Mouse (Mus musculus) layer of hippocampus, adult 9-10 months (tissue): ENCODE data around the gene Cd93.

Experiments used
- DNase-seq: peaks from one replicate; pipeline ENCODE4 v3.0.0; 2022; ENCODE audit warnings: low spot score

Cd93 gene

DNA sequence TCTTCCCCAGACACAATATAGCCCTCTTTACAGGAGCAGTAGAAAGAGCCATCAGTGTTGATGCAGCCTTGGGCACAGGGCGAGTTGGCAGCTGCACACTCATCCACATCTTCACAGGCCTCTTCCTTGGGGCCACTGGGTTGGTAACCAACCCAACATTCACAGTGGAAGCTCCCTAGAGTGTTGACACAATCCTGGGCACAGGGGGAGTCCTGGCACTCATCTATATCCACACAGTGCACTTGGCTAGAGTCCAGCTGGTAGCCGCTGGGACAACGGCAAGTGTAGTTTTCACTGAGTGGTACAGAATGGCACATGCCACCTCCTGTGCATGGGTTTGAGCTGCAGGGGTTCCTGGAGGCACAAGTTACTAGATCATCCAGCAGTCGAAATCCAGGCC, 1.2 kb downstream of the Cd93 start:
- no peak for DNase-seq

DNA sequence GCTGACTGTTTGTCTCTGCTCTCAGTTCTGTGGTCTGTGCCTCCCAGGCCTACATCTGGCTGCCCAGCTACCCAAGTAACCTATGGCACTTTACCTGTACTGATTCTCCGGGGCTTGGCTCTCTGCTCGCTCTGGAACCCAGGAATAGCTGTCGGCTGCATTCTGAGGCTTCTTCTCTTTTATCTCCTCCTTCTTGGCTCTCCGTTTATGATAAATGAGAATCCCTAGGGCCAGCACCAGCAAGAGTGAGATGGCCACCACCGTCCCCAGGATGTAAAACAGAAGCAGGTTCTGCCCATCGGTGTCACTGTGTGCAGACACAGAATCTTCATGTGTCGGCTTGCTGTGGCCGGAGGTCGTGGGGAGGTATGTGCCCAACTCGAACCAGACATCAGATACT, 1.9 kb downstream of the Cd93 start:
- no peak for DNase-seq

DNA sequence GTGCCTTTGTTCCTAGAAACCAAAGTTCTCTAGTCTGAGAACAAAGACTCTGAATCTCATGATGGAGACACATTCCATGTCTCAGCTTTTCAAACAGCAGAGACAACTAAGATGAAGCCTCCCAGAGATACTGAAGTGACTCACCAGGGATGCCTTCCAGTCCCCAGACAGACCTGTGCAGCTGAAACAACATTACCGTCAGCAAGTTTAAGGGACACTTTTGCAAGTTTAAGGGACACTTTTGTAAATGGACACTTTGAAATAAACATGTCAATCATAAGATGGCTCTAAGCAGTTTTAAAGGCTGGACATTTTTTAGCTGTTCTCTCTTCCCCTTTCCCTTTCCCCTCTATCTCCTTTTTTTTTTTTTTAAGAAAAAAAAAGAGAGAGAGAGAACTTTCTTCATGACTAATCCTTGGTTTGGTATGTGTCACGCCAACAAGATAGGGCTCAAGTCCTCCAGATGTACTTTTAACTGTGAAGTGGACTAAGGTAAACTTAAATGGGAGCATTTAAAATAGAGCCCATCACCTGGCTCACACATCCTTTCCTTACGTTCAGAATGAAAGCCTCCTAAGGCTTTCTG, 3.6 kb downstream of the Cd93 start:
- no peak for DNase-seq

DNA sequence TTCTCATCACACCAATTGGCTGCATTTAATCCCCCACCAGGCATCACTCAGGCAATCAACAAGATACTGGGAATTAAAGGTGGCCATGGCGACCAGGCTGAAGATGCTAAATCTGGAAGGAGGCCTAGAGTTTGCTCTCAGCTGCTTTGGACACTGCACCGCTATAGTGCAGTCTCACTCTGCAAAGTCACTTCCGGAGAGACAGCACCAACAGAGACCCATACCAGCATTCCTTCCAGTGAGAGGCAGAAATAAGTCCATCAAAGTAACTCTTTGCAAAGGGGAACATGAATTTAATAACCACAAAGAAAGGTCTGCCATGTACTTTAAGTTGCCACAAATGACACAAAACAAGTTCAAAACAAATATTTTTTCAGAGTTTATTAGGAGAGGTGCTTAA, 7.1 kb downstream of the Cd93 start:
- DNase-seq, result no peak

DNA sequence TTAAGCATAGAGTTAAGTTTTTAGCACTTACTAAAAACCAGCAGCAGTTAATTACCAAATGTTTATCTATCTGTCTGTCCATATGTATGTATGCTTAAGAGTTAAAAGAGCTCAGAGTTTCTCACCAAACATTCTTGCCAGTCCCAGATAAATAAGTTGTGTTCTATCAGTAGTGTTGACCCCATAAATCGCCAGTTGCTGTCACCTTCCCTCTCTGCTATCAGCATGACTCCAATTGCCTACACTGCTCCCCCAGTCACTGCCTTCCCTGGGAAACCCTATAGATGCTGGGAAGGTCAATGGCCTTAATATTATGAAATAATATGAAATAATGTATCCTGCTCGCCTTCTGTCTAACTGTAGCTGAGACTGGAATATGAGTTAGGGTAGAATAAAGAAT, 11.0 kb downstream of the Cd93 start:
- DNase-seq, result no peak

DNA sequence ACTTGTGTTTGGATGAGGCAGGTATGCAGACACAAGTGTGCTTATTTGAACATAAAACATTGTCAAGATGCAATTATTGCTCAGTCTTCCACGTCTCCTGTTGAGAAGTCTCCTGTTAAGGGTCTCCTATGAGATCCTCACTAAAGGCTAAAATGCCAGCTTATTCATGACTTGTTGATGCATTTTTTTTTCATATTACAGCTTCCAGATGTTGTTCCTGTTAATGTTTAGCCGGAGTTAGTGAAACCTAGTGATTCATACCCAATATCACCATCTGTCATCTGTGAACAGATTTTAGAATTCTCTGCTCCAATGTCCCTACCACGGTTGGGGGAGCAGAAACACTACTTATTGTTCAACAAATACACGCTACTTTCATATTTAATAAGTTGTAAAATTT, 12.4 kb downstream of the Cd93 start:
- peak; percentile 26 for DNase-seq

DNA sequence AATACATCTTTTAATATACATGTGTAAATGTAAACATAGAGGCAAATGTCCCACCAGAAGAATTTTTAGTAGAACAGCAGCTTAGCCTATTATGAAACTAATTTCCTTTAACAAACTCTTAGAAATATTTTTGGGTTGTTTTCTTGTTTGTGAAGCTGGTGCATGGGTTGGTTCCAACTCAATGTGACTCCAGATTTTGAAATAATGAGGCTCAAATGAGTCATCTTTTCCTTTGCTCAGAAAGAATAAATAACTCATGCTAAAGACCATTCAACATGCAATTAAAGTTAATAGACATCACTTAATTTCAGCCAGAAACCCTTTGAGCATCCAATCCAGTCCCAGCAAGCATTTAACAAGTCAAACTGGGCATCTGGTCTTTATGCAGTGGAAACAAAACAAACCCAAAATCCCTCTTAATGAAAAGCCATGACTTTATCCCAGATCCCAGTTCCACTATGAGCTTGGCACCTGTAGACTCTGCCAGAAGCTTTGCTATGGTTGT, 14.3 kb downstream of the Cd93 start:
- DNase-seq, result no peak

DNA sequence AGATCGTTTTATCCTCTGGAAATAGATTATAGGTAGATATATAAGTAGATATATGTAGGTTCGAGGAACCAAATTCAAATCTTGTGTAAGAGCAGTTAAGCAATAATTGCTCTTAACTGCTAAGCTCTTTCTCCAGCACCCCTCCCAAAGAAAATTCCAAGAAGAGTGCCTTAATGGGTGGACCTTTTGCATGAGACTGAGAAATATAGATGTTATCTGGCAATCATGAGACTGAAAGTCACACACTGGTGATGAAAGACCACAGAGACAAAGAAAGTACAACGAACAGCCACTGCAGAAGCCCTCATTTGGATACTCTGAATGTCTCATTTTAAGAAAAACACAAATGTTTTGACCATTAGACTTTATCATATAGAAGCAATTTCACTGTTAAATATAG, 14.8 kb downstream of the Cd93 start:
- no peak for DNase-seq

DNA sequence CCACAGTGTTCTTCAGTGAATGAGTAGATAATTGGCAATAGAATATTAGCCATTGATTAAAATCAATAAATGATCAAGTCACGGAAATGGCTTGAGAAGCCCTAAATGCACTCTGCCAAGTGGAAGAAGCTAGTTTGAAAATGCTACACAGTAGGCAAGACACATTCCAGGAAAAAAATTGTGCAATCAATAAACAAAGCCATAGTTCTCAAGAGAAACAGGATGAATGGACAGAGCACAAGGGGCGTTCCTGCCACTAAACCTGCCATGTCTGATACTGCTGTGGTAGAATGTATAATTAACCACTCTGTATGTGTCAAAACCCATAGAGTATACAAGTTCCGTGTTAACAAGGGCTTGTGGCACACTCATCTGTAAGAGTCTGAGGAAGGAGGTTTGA, 15.8 kb downstream of the Cd93 start:
- DNase-seq, result no peak

DNA sequence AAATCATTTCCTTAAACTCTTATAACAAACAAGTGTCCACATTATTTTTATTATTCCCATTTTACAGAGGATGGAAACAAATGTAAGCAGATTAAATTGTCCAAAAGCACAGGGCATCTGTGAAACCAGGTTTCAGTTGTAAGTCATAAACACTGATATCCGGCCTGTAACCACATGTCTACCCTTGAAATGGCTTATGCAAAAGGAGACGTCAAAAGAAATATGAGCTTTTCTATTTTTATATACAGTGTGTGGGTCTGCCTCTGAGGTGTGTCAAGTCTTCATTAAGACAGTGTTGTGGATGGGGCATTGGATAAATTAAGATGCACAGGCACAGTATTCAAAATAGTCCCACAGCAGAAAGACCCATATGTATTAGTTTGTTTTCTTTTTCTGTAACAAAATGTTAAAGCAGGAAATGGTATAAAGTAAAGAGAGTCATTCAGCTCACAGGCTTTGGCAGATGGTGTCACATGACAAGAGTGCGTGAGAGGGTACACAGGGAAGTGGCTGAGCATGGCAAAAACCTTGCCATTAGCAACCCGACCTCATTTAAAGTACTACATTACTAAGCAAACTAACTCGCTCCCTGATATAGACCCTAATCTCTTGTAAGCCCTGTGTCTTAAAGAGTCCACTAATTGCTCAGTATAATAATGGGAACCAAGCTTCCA, 17.5 kb downstream of the Cd93 start:
- DNase-seq, result no peak

DNA sequence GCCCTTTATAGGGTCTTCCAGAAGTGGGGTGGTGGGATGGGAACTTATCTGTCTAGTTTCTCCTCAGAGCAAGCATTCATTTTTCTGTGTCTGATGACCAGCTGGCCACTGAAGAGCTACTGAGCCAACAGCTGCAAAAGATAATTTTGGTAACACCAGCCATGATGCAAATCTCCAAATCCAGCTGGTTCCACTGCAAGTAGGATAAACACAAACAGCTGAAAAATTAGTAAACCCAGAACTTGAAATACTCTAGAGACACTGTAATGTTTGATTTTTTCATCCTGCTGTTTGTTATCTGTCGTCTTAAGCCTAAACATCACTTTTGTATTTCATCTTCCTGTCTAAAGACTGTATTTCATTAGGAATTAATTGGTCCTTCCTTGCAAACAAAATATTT, 21.7 kb downstream of the Cd93 start:
- DNase-seq, result no peak

DNA sequence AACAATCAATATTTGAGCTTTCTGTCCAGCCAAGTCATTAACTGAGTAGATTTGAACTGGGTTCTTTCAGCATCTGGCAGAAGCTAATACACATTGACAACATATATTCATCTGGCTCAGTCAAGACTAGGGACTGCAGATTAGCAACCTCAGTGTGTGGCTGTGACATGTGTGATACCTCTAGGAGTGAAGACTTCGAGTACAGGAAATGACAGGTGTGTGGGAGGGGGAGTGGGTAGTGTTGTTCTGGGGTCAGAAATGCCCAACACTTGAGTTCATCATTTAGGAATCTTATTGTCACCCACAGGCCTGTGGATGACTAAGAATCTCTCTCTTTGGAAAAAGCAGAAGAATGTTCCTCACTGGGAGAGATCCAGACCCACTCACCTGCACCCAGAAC, 22.3 kb downstream of the Cd93 start:
- DNase-seq, result no peak

DNA sequence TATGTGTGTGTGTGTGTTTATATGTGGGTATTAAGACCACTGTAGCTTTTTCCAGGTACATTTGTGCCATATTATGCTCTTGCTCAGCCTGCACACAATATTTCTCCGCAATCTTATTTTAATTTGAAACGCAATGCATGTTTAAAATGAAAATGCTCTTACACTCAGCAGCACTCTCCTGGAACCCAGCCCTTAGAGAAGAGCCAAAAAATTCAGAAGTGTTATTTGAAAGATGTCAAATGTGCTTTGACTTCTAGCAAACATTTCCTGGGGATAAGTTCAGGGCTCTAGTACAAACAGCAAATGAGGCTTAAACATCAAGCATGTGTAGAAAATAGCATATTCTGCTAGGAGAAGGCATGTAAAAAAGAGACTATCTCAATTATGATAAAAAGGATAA, 23.6 kb downstream of the Cd93 start:
- no peak for DNase-seq

DNA sequence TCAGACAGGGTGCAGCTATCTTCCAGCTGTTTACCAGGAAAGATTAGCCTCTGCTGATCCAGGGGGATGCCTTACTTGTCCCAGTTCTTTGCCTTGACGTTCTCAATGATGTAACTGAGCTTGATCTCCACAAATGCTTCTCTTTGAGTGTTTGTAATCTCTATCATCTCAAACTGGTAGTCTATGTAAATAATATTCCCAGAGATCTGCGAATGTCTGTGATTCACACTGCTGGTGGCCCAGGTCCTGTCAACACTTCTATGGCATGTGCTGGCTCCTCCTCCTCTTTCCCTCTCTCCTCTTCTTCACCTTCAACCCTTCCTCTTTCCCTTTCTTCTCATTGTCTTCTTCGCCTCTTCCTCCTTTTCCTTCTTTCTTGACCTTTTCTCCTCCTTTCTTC, 24.2 kb downstream of the Cd93 start:
- no peak for DNase-seq

DNA sequence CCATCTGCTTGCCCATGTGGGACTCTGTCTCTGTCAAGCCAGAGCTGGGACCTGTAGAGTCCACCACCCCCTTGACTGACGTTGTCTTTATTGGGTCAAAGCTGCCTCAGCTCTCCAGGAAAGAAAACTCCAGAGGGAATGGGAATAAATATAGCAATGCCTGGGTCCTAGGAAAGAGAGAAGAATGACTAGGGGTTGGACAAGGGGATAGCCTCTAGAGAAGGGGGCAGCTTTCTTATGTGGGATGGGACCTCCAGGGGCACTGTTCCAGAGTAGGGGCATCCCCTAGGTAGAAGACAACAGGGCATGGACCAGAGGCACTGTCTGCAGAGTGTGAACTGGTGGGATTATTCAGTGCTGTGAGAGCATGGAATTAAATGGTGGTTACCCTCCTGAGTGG, 33.5 kb downstream of the Cd93 start:
- no peak for DNase-seq

DNA sequence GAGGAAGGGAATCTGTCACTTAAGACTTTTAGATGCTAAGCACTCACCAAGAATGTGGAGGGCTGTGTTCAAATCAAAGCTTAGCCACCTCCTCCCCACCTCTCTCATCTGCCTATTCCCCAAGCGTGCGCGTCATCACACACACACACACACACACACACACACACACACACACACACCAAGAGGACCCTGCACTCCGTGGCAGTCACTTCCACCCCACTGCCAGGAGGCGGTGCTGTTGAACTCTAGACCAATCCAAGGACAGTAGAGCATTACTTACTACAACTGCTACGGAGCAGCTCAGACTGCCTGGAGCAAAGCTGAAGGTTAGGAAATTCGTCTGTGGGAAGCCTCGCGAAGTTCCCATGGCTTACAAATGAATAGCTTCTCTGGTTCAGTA, 34.2 kb downstream of the Cd93 start:
- no peak for DNase-seq

DNA sequence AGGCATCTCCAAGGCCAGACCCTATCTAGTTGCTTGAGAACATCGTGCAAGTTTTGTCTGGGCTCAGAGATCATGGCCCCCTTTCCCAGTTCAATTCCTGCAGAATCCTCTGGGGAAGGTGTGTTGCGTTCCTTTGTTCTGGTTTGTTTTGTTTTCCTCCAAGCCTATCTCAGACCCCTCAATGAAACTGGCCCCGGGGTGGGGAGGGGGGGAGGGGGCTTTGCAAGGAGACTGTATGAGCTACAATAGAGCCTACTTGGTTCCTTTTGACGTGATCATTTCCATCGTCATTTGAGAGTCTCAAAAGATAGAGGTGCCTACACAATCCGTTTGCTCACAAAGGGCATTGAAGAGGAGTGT, 34.6 kb downstream of the Cd93 start:
- no peak for DNase-seq

DNA sequence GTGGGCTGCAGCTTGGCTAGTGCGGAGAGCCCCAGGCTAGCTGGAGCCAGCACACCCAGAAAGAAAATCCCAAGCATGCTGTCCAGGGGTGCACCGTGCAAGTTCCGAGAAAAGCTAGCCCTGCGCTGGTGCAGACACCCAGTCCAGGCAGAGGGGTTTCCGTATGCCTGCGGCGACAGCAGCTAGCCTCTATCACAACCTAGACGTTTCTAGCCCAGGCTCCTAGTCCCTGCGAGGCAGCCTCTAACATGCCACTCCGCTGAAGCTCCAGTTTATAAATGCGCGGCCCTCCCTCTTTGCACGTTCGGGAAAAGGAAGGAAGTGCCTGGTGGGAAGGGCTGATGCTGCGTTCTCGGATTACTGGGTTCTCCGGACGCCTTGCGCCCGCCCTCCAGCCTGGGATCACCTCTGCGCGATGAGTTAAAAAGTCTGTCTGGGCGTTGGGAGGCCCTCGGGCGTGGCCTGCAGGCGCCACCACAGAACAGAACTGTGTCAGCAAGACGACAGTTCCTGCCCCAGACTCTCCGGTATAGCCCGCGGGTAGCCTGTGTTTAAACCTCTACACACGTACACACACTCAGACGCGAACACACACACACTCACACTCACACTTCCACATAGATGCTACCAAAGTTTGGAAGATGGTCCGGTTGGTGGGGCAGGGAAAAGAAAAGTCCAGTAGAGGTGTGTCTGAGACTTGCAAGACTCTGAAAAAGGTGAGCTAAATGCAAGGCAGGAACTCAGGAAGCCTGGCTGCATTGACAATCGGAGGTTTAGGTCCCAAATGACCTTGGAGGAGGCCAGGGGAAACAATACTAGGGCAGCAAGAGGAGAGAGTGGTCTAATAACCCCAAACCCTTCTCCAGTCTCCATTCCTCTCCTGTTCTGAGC, 35.2 kb downstream of the Cd93 start, which contains the start of gene Thbd:
Thbd (minus strand) TSS at position 319 of the 891 bp plus-strand sequence.
- no peak for DNase-seq

DNA sequence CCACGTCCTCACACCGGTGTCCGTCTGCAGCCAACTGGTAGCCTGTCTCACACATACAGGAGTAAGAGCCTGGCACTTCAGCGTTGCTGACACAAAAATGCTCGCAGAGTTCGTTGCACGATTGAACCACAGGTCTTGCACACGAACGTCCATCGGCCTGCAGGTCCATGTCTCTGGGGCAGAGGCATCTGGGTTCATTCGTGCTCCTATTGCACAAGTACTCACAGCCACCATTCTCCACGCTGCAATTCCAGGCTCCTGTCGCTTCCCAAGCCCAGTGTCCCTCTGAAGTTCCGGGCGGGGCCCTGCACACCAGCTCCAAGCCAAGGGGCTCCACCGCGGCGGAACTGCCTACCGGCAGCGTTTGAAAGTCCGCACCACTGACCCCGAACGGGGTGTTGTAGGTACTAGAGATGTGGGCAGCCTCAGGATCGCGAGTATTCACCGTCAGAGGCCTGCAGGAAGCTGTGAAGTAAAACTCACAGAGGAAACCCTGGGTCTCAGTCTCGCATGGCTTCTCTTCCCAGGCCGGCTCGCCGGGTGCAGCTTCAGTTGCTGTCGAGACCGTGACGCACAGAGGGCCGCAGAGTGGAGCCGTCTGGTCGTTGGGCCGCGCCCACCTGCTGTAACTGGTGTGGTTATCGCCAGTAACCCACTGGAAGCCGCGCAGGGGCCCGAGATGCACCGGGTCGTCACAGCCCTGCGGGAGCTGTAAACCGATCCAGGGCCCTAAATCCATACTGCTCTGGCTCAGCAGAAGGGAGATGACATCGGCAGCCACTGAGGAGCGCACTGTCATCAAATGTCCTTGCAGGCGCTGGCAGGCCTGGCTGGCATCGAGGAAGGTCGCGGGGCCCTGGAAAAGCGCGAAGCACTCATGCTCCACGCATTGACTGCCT, 36.1 kb downstream of the Cd93 start:
- no peak for DNase-seq

DNA sequence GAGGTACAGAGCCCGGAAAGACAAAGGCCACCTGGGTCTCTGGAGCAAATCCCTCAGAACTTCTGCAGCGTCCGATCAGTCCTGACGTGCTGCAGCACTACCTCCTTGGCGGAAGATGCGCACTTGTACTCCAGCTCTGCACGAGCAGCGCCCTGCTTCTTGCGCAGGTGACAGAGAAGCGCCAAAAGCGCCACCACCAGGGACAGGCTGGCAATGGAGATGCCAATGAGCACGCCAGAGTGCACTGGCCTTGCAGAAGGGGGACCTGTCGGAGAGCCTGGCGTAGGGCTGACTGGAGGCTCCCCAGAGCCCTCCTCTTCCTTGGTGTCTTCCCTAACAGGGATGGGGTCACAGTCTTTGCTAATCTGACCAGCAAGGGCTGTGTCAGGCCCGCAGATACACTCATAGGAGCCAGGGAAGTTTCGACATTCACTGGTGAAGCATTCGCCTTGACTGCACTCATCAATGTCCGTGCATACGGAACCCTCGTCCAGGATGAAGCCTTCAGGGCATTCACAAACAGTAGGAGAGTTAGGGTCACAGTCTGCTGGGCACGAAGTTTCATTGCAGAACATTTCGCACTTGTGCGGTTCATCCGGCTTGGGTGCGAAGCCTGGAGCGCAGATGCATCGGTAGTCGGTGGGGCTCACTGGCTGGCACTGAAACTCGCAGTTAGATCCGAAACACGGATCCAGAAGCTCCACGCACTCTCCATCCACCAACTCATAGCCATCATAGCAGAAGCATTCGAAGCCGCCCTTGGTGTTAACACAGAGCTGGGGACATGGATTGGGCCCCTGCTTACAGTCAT, 37.0 kb downstream of the Cd93 start:
- no peak for DNase-seq

DNA sequence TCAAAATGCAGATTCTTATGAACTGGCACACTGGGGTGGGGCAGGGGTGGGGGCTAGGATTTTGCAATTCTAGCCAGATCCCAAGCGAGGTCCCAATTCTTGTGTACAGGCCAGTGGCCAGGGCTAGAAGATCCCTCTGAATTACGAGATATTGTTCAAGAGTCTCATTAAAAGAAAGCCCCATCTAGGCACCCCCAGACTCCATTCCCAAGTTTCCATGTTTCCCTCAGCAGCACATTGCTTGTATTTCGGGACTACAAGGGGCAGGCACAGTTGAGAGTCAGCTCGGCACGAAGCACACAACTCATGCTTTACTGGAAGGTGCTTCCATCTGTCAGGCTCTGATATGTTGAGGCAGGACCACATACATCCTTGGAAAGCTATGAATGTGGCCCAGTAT, 38.5 kb downstream of the Cd93 start:
- DNase-seq, result no peak
